Mouse (Mus musculus) forebrain, embryonic 14.5 days (tissue): ENCODE results near the gene Tstd3. TPM values are rescaled to one million over a fixed set of nuclear protein-coding genes. Genes with fewer than 3 reads are reported as not detected.
A peak's percentile ranks its signal among the peaks of the same experiment; 100 is the strongest.

ENCODE experiments used
- ATAC-seq: fragments of 200-750 bp; cut with Nextera tagmentation; 2 replicates; pipeline ENCODE4 v1.8.0; 2017; ENCODE audit warnings: mild to moderate bottlenecking, moderate library complexity
- DNase-seq: peaks from one replicate; pipeline ENCODE4 v3.0.0-alpha.2; 2015; ENCODE audit warnings: low spot score
- H3K27ac ChIP-seq: fragments of 300-500 bp; sonication (generic); 2 replicates; pipeline ENCODE4 v1.5.1; 2014; ENCODE audit warnings: low read depth, mild to moderate bottlenecking, control low read depth, low read length, moderate library complexity
- H3K27me3 ChIP-seq: fragments of 300-500 bp; sonication (generic); replicated peaks from 2 replicates; pipeline ENCODE4 v1.6.1; 2014; ENCODE audit warnings: low read length, control low read depth, mixed read lengths; ENCODE audit not compliant: control insufficient read depth, insufficient read depth
- H3K36me3 ChIP-seq: fragments of 300-500 bp; sonication (generic); 2 replicates; pipeline ENCODE4 v1.6.1; 2014; ENCODE audit warnings: low read length, control low read depth; ENCODE audit not compliant: control insufficient read depth, insufficient read depth
- H3K4me1 ChIP-seq: fragments of 300-500 bp; sonication (generic); 2 replicates; pipeline ENCODE4 v1.6.1; 2014; ENCODE audit warnings: antibody characterized with exemption, low read length, control low read depth; ENCODE audit not compliant: control insufficient read depth, insufficient read depth
- H3K4me2 ChIP-seq: fragments of 300-500 bp; sonication (generic); 2 replicates; pipeline ENCODE4 v1.6.1; 2014; ENCODE audit warnings: mild to moderate bottlenecking, control low read depth, low read length
- H3K4me3 ChIP-seq: fragments of 300-500 bp; sonication (generic); 2 replicates; pipeline ENCODE4 v1.5.1; 2014; ENCODE audit warnings: low read depth, low read length, control low read depth
- H3K9ac ChIP-seq: fragments of 300-500 bp; sonication (generic); 2 replicates; pipeline ENCODE4 v1.6.1; 2014; ENCODE audit warnings: mild to moderate bottlenecking, low read length, control low read depth, moderate library complexity
- H3K9me3 ChIP-seq: fragments of 300-500 bp; sonication (generic); replicated peaks from 2 replicates; pipeline ENCODE4 v1.6.1; 2016; ENCODE audit warnings: low read length, control low read depth, mixed read lengths; ENCODE audit not compliant: control insufficient read depth
- WGBS: fragments of 180-500 bp; shearing (Covaris S2); extraction: QIAGEN DNeasy Blood & Tissue Kit; methylation state at CpG from one replicate; pipeline ENCODE4 v1.1.7; 2014; 5-methylcytosine and 5-hydroxymethylcytosine counted together
- polyA plus RNA-seq: library from polyadenylated mRNA; unstranded; fragments of >200 nt; fragmentation: Nextera tagmentation; extraction: Ambion mirVana; gene quantifications from 2 replicates; pipeline ENCODE4 v1.2.1, GENCODE M21; 2014

Gene Tstd3
- polyA plus RNA-seq, 1 experiment from 2014 or later = 17.1 TPM

- Histone ChIP-seq H3K4me2 (peak overlapping the region; percentile 75), H3K9ac (peak overlapping the region; percentile 93), H3K9me3 (no peaks in the 10 kb centered on the region), H3K27ac (peak overlapping the region; percentile 80), H3K36me3 (no peaks in the 10 kb centered on the region), H3K4me1 (peaks cover 12% of the 10 kb centered on the region), H3K27me3 (no peaks in the 10 kb centered on the region), H3K4me3 (peak overlapping the region; percentile 88)
- DNase-seq = peak; percentile 81
- ATAC-seq = peak; percentile 56
- 2% methylated on average over 22 of the region's 22 CpGs for WGBS
These were observed 39.9 kb downstream of the Tstd3 start for GRCm38 (mm10) chr4:21726912-21727614.

- Histone ChIP-seq H3K4me1 (no peaks in the 10 kb centered on the region), H3K4me2 (no peak overlapping the region), H3K4me3 (no peak overlapping the region), H3K27ac (no peak overlapping the region), H3K9me3 (no peaks in the 10 kb centered on the region), H3K36me3 (no peaks in the 10 kb centered on the region), H3K9ac (no peak overlapping the region), H3K27me3 (no peaks in the 10 kb centered on the region)
- no peak for ATAC-seq
- WGBS = 35% methylated on average over 7 of the region's 7 CpGs
- DNase-seq = peak; percentile 21
These were observed 44.2 kb downstream of the Tstd3 start for GRCm38 (mm10) chr4:21722752-21723334.

- ATAC-seq = peak; percentile 54; the same call in 1 of the 2 replicates
- peaks cover 4% of the 10 kb centered on the region; the same call in 1 of the 2 replicates for H3K4me1 ChIP-seq
- no peak overlapping the region for H3K27ac ChIP-seq
- peak; percentile 61 for DNase-seq
- H3K36me3 ChIP-seq = no peaks in the 10 kb centered on the region
- peak overlapping the region; percentile 45 for H3K4me2 ChIP-seq
- peak overlapping the region; percentile 17; the same call in 1 of the 2 replicates for H3K9ac ChIP-seq
- WGBS = 4% methylated on average over 13 of the region's 13 CpGs
- no peaks in the 10 kb centered on the region for H3K9me3 ChIP-seq
- H3K4me3 ChIP-seq = peak overlapping the region; percentile 5; the same call in 1 of the 2 replicates
- H3K27me3 ChIP-seq = peaks cover 5% of the 10 kb centered on the region
These were observed 54.9 kb downstream of the Tstd3 start for GRCm38 (mm10) chr4:21712147-21712546.

Other genes starting within 250 kb of the Tstd3 start
- 0.22 and 0.44 TPM in 2 replicates for gene Prdm13, start 81.2 kb downstream of the Tstd3 start, polyA plus RNA-seq
- gene Ccnc, start 39.5 kb downstream of the Tstd3 start, polyA plus RNA-seq = 74.5 and 79.6 TPM in 2 replicates
- 8.7 and 10.4 TPM in 2 replicates for gene Usp45, start 56 bp downstream of the Tstd3 start, polyA plus RNA-seq
- gene Pnisr, start 80.4 kb upstream of the Tstd3 start, polyA plus RNA-seq = 123 and 157 TPM in 2 replicates
- 18.0 and 18.6 TPM in 2 replicates for gene Coq3, start 112.5 kb upstream of the Tstd3 start, polyA plus RNA-seq
- gene Faxc, start 164.1 kb upstream of the Tstd3 start, polyA plus RNA-seq = 16.2 and 16.4 TPM in 2 replicates